Mouse (Mus musculus): ENCODE data around the gene Shank2.

The Shank2 gene

DNA sequence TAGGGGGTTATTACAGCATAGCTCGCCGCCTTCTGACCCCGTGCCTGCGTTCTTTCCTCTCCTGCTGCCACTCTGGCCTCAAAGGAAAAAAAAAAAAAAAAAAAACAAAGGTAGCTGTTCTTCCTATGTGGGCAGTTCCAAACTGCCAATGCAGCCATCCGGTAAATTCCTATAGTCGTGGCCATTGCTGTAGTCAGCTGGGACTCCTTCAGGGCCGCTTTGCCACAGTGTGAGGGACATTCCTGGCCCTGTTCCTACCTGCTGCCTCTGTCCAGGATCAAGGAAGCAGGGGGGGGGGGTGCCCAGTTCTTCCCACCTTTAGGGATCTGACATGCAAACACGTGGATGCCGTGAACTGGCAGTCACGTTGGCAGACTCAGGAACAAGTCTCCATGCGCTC, 29.1 kb downstream of the Shank2 start:
- no peak for DNase-seq (ENCODE audit: low spot score)

DNA sequence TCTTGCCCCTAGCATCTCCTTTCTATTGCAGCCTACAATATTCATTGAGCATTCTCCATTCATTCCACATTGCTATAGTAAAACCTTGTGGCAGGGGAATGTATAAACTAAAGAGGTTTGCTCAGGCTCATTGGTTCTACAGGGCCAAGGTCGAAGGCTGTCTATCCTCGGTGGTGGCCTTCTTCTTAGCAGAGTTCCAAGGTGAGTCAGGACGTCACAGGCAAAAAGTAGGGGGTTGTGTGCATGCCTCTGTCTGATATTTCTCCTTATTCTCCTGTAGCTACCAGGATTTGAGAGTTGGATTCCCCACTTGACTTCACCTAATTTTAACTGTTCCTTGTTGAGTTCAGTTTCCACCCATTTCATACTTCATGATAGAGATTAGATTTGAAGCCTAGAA, 29.9 kb downstream of the Shank2 start:
- no peak for DNase-seq (ENCODE audit: low spot score)

DNA sequence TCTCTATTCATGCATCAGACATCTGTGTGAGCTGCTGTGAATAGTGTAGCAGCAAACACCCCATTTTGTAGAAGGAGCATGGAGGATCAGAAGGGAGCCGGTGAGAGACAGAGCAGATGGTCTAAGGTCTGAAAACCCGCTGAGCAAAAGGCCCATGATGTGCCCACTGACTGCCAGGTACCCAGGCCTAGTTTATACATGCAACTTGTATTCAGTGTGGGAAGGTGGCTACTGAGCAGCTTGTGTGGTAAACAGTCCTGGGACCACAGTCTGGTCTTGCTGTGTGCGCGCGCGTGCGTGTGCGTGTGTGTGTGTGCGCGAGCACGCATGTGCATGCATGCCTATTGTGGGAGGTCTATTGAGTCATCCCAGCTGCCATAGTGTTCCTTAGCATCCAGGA, 35.8 kb downstream of the Shank2 start:
- no peak for DNase-seq (ENCODE audit: low spot score)

DNA sequence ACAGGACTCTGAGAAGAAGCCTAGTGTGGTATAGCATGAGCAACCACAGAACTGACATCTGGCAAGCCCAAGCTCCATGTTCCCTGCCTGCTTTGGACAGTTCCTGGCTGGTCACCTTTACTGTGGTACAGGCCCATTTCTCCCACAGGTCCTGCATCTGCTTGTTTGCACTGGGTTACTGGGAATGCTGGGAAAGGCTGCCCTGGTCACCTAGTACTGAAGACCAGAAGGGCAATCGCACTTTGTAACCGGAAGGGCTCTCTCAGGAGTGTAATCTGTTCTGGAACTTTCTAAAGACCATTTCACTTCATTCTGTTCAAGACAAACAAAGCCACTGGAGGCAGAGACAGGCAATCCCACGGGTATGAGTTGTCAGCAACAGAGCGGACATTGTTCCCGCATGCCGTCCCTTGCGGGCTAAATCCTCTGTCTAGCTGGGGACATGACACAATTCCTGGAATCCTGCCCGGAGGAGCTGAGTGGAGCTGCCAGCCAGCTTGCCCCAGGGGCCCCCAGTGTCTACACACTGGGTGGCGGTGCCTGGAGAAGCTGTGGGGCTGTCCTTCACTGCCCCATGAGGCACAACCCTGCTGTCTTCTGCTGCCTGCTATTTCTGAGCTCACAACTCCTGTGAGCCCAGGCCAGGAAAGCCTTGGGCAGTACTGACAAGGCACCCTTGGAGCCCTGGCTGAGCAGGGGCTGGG, 36.4 kb downstream of the Shank2 start:
- no peak for DNase-seq (ENCODE audit: low spot score)

DNA sequence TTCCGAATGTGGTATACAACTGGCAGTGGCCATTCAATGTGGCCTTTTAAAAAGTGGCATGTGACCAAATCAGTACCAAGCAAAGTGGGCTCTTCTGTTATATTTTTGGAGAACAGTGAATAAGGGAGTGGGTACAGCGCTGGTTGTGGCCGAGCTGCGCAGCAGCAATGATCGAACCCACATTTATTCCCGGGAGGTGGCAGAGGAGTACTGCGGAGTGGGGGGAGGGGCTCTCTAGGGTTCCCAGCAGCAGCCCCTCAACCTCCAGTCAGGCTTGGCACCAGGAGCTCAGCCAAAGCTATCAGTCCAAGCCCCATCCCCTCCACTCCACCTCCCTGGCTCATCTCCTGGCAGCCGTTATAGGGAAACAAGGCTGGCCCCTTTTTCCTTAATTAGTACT, 37.0 kb downstream of the Shank2 start:
- no peak for DNase-seq (ENCODE audit: low spot score)

GRCm38 (mm10) chr7:144040328-144040727, 38.6 kb downstream of the Shank2 start:
- no peak for DNase-seq (ENCODE audit: low spot score)

GRCm38 (mm10) chr7:144052076-144052475, 50.3 kb downstream of the Shank2 start:
- DNase-seq (ENCODE audit: low spot score): no peak

- no peak for DNase-seq (ENCODE audit: low spot score)
Observed at GRCm38 (mm10) chr7:144055188-144055587, 53.5 kb downstream of the Shank2 start.

- no peak for DNase-seq (ENCODE audit: low spot score)
Observed at GRCm38 (mm10) chr7:144055702-144056531, 54.2 kb downstream of the Shank2 start.

GRCm38 (mm10) chr7:144070162-144070949, 68.6 kb downstream of the Shank2 start:
- no peak for DNase-seq (ENCODE audit: low spot score)

DNA sequence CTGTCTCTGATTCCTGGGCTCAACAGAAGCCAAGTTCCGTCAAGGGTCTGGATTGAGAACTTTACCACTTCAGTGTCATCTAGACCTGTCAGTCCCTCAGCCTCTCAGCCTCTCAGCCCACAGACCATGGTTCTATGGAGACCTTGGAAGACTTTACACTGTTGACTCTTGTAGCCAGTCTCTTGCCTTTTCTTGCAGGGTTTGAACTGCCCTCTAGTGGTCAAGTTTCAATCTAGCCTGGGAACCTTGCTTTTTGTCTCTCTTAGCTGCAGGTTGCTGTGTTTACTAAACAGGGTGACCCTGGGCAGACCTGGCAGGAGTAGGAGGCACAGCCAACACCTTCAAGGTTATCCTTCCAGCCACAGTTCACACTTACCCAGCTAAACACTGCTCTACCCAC, 70.5 kb downstream of the Shank2 start:
- no peak for DNase-seq (ENCODE audit: low spot score)

DNA sequence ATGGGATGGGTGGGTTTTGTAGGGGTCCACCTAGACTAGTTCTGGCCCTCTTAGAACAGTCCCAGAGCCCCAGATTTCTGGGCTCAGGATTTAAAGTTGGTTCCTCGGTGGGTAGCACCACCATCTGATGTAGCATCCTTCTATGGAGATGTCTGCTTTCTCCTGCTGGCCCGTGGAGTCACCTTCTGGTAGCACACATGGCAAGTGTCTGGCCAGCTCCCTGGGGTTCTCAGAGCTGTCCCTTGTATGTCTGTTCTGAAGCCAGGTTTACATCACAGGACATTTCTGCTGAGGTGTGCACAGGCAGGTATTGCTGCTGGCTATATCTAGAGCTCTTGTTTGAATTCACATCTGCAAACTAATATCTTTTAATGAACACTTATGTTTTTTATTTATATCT, 71.1 kb downstream of the Shank2 start:
- no peak for DNase-seq (ENCODE audit: low spot score)

DNA sequence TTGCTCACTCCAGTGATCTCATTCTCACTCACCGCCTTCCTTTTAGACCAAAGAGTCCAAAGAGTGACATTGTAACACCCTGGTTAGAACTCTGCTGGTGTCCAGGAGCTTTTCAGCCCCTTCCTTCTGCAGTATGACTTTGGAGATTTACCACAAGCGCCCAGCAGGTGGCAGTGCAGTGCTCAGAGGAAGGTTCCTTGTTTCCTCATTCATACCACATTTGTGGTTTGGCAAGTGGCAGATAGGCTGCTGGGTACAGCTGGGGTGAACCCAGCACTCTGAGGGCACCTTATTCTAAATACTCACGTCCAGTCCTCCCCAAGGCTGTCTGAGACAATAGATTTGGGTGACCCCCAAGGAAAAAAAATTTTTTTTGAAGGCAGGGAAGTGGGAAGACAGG, 73.0 kb downstream of the Shank2 start:
- DNase-seq (ENCODE audit: low spot score): peak; percentile 19

GRCm38 (mm10) chr7:144078661-144079060, 76.9 kb downstream of the Shank2 start:
- no peak for DNase-seq (ENCODE audit: low spot score)

- no peak for DNase-seq (ENCODE audit: low spot score)
Observed at GRCm38 (mm10) chr7:144079861-144080260, 78.1 kb downstream of the Shank2 start.

- no peak for DNase-seq (ENCODE audit: low spot score)
Observed at GRCm38 (mm10) chr7:144081448-144081847, 79.7 kb downstream of the Shank2 start.

DNA sequence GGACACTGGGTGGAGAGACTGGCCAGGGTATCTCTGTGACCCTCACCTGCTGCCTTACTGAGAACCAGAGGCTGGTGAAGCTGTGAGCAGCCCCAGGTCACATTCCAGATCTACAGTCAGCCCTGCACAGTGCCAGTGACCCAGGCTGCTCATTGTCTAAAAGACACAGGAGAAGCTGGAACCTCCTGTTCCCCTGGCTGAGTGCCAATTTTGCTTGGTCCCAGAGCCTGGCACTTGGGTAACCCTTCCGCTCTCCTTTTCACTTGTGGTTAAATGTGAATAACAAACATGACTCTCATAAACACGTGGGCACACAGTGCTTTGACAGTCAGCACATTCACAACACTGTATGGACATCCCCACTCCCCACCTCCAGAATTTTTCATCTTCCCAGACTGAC, 80.2 kb downstream of the Shank2 start:
- no peak for DNase-seq (ENCODE audit: low spot score)

DNA sequence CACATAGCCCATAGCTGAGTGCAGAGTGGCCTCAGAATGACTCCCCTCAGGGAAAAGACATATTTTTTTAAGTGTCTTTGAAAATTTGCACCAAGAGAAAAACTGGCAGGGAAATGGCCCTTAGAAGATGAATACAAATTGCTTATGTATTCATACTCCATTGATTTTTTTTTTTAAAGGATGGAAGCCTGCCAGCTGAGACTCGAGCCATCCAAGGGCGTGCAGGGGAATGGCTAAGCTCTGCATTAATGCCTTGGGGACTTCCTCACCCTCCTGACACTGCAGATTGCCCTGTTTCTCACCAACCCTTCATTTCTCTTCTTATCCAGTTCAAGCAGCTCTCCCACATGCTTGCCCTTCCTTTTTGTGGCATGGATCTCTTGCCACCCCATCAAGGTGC, 85.5 kb downstream of the Shank2 start:
- DNase-seq (ENCODE audit: low spot score): no peak

GRCm38 (mm10) chr7:144094132-144094531, 92.4 kb downstream of the Shank2 start:
- DNase-seq (ENCODE audit: low spot score): no peak

- no peak for DNase-seq (ENCODE audit: low spot score)
Observed at GRCm38 (mm10) chr7:144097314-144097713, 95.6 kb downstream of the Shank2 start.

GRCm38 (mm10) chr7:144102222-144102980, 100.7 kb downstream of the Shank2 start:
- DNase-seq (ENCODE audit: low spot score): no peak

GRCm38 (mm10) chr7:144105952-144106351, 104.2 kb downstream of the Shank2 start:
- no peak for DNase-seq (ENCODE audit: low spot score)

All from MN1 (cell line).